Mouse (Mus musculus): ENCODE results near the gene Tff1.

GRCm38 (mm10) chr17:31207771-31208334, 42.8 kb upstream of the Tff1 start, which contains the start of gene Ubash3a:
- TF ChIP-seq CTCF (IDR thresholded peaks at IDR 0.05; ENCODE audit: low read depth) = no peak
- no peak for TF ChIP-seq EP300 (IDR thresholded peaks at IDR 0.05; ENCODE audit: low read depth)

All from liver, postnatal 0 days (tissue).